Mouse (Mus musculus) kidney, adult 10 weeks (tissue): ENCODE measurements around the gene Ccdc155. TPM values are rescaled to one million over a fixed set of nuclear protein-coding genes. Genes with fewer than 3 reads are reported as not detected.

Experiments
- polyA plus RNA-seq: library from polyadenylated mRNA; stranded (reverse); fragments of 350-450 nt; fragmentation: Illumina TruSeq; extraction: RNeasy Lipid Tissue Mini Kit (QIAGEN cat#74804); gene quantifications from one replicate; pipeline ENCODE4 v1.2.3, GENCODE M21; 2014; ENCODE audit warnings: low read depth, low replicate concordance

The Ccdc155 gene
- polyA plus RNA-seq, result not detected

DNA sequence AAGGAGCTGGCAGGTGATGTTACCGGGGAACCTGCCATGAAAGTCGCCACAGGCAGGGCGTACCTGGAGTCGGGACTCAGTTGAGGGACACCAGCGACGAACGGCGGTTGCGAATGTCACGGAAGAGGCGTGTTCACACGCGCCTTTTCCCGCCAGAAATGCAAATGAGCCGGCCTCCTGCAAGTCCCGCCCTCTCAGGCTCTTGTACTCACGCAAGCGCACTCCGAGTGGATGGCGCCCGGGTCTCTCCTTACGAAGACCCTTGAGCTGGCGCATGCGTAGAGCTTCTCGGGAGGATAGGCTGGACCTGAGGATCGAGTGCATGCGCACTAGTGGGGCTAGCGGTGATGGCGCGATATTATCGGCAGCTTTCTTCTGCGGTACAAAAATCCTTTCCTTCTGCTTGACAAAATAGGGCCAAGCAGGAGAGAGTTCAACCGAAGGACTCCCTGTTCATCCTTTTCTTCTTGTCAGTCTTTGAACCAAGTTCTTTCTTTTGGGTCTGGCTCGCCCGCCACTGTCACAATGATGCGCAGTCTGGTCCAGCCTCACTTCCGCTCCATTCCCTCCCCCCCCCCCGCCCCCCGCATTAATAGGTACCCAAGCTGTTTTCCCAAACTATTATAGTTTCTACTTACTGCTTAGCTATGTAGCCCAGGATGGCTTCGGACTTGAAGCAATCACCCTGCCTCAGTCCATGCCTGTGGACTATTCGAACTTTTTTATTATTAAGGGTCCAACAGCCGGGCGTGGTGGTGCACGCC lies at the start of gene Ccdc155:
Gene Ccdc155, minus strand, starts transcription at position 513 of the 764 bp plus-strand sequence.

DNA sequence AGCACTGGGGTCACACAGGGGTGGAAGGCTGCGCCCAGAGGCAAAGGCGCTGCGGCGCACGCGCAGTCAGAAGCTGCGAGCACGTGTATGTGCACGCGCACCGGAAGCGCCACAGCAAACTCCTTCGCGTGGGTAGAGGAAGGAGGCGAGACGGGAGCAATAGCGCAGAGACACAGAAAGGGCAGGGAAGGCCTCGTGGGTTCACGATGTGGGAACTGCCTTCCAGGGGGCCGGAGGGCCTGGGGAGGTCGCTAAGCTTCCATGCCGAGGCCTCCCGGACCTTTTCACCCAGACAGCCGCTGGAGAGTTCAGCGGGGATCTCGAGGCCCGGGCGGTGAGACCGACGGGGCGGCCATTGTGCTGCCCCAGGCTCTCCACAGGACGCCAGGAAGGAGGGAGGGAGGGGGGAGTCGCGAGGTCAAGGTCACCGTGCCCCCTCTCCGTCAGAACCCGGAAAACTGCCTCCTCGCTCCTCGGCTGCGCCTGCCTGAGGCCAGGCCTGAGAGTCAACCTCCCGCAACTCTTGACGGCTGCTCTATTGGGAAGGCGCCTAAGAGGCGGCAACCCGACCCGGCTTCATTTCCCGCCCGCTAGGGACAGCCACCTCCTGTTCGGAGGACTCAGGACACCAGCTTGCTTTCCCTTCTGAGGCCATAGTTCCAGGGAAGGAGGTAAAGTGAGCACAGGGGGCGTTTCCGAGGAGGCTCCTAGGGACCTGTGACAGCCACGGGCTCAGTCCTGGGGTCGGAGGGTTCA lies 36.1 kb upstream of the Ccdc155 start, which contains the start of gene Slc6a16:
Gene Slc6a16, plus strand, starts transcription at position 453 of the 756 bp plus-strand sequence.

GRCm38 (mm10) chr7:45238723-45239496 lies 34.2 kb upstream of the Ccdc155 start, which contains the start of gene Cd37:
Gene Cd37, minus strand, starts transcription at chr7:45239115.

GRCm38 (mm10) chr7:45215673-45216441 lies 11.2 kb upstream of the Ccdc155 start, which contains the start of gene Tead2:
Gene Tead2, plus strand, starts transcription at chr7:45215753.

DNA sequence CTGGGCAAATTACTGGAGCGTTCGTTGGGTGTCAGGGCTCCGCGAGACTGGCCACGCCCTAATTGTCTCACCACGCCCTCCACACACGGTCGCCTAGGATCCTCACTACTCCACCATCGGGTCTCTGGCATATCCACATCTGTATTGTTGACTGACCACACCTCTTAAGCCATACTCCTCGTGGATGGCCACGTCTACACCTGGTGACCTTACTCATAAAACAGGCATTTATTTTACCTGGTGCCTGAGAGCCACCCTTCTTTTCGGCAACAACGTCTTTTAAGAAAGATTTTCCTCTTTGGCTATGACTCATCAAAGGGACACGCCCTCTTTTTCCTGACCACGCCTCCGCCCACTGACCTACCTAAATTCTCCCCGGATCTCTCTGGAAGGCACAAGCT lies 7.2 kb upstream of the Ccdc155 start, which contains the start of gene Dkkl1:
Gene Dkkl1, minus strand, starts transcription at position 297 of the 401 bp plus-strand sequence.

DNA sequence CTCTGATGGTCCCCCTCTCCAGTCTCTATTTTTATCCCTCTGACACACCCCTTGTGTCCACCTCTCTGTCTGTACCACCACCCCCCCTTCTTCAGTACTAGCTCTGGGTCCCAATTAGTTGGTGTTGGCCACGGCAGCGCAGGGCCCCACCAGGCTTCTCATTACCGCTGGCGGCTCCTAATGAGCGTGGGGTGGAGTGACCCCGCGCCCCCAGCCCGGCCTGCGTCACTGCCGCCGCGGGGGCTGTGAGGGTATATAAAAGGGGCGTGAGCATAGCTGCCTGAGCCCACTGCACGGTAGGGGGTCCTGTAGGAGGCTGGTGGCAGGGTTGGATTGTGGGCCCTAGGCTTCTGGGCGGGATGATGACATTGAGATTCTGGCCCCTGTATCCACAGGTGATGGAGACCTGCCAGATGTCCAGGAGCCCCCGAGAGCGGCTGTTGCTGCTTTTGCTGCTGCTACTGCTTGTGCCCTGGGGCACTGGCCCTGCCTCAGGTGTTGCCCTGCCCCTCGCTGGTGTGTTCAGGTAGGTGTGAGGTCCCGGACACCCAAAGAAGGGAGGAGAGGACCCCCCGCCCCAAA lies 23.7 kb downstream of the Ccdc155 start, which contains the start of gene Pth2:
Gene Pth2, plus strand, starts transcription at position 100 of the 582 bp plus-strand sequence.

DNA sequence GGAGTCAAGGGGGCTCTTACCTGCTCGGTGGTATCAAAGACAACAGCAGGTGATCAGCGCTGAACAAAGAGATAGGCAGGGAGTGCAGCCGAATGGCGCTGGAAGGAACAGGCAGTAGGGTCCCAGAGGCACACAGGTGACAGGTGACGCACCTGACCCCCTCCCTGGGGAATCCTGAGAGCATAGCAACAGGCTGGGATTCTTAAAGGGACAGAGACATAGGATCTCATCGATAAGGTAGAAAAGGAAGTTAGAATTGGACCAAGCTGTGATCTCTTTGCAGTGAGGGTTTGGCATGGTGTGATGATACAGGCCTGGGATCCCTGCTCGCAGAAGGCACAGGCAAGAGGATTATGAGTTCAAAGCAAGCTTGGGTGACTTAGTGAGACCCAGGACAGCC lies 25.2 kb downstream of the Ccdc155 start, which contains the start of gene Gfy:
Gene Gfy, minus strand, starts transcription at position 101 of the 400 bp plus-strand sequence.

GRCm38 (mm10) chr7:45163735-45164490 lies 40.8 kb downstream of the Ccdc155 start, which contains the start of gene Slc17a7:
Gene Slc17a7, plus strand, starts transcription at chr7:45163949.

GRCm38 (mm10) chr7:45154096-45154992 lies 50.3 kb downstream of the Ccdc155 start, which contains the start of the genes Pih1d1 and Aldh16a1:
Gene Pih1d1, plus strand, starts transcription at chr7:45154303.
Gene Aldh16a1, minus strand, starts transcription at chr7:45154584.

DNA sequence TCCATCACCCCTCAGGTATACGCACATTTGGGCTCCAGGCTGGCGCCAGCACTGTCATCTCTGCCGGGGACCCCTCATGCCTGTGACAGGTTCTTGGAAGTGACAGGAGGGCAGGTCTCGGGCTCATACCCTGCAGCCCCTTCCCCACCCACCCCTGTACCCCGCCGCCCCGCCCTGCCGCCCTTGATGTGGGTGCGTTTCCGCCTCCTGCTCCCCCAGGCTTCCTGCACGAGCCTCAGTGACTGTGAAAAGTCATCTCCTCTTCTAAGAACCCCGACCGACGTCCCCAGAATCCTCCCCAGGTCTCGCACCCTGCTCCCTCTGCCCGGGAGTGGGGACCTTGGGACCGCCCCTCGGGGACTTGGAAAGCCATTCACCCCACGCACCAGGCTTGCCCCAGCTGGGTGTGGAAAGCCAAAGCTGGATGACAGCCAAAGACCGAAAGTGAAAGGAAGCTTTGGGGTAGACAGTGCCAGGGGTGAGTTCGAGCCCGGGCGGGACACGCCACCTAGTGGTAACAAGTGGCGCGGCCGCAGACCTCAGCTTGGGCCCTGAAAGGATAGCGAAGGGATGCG lies 68.6 kb downstream of the Ccdc155 start, which contains the start of the genes Gm45713 and Flt3l:
Gene Gm45713, minus strand, starts transcription at position 239 of the 575 bp plus-strand sequence.
Gene Flt3l, minus strand, starts transcription at position 440 of the 575 bp plus-strand sequence.

Other genes with a start within 250 kb of the Ccdc155 start
- not detected for gene Cpt1c, start 230.0 kb downstream of the Ccdc155 start, polyA plus RNA-seq
- 5.7 TPM for gene Prmt1, start 218.3 kb downstream of the Ccdc155 start, polyA plus RNA-seq
- gene Irf3, start 207.2 kb downstream of the Ccdc155 start, polyA plus RNA-seq, result 12.8 TPM
- gene Bcl2l12, start 206.2 kb downstream of the Ccdc155 start, polyA plus RNA-seq, result not detected
- gene Scaf1, start 188.5 kb downstream of the Ccdc155 start, polyA plus RNA-seq, result 2.1 TPM
- 2.3 TPM for gene Rras, start 186.9 kb downstream of the Ccdc155 start, polyA plus RNA-seq
- 0.12 TPM for gene Prr12, start 152.0 kb downstream of the Ccdc155 start, polyA plus RNA-seq
- 4.2 TPM for gene Nosip, start 142.5 kb downstream of the Ccdc155 start, polyA plus RNA-seq
- gene Prrg2, start 142.2 kb downstream of the Ccdc155 start, polyA plus RNA-seq, result 1.7 TPM
- gene Rcn3, start 112.7 kb downstream of the Ccdc155 start, polyA plus RNA-seq, result not detected
- 17.1 TPM for gene Fcgrt, start 101.0 kb downstream of the Ccdc155 start, polyA plus RNA-seq
- 257 TPM for gene Rps11, start 80.5 kb downstream of the Ccdc155 start, polyA plus RNA-seq
- 320 TPM for gene Rpl13a, start 76.1 kb downstream of the Ccdc155 start, polyA plus RNA-seq
- gene Gm45713, start 68.7 kb downstream of the Ccdc155 start, polyA plus RNA-seq, result not detected
- 6.0 TPM for gene Flt3l, start 68.5 kb downstream of the Ccdc155 start, polyA plus RNA-seq
- not detected for gene Pih1d1, start 50.6 kb downstream of the Ccdc155 start, polyA plus RNA-seq
- gene Aldh16a1, start 50.3 kb downstream of the Ccdc155 start, polyA plus RNA-seq, result 2.0 TPM
- not detected for gene Slc17a7, start 40.9 kb downstream of the Ccdc155 start, polyA plus RNA-seq
- gene Gfy, start 25.3 kb downstream of the Ccdc155 start, polyA plus RNA-seq, result not detected
- gene Pth2, start 23.9 kb downstream of the Ccdc155 start, polyA plus RNA-seq, result not detected
- gene Dkkl1, start 7.3 kb upstream of the Ccdc155 start, polyA plus RNA-seq, result not detected
- gene Tead2, start 10.9 kb upstream of the Ccdc155 start, polyA plus RNA-seq, result 0.44 TPM
- not detected for gene Cd37, start 34.2 kb upstream of the Ccdc155 start, polyA plus RNA-seq
- not detected for gene Slc6a16, start 36.2 kb upstream of the Ccdc155 start, polyA plus RNA-seq
- gene Slc6a21, start 72.6 kb upstream of the Ccdc155 start, polyA plus RNA-seq, result not detected
- 0.24 TPM for gene Trpm4, start 128.9 kb upstream of the Ccdc155 start, polyA plus RNA-seq
- gene Hrc, start 130.4 kb upstream of the Ccdc155 start, polyA plus RNA-seq, result not detected
- gene Ppfia3, start 162.1 kb upstream of the Ccdc155 start, polyA plus RNA-seq, result not detected
- gene Lin7b, start 165.7 kb upstream of the Ccdc155 start, polyA plus RNA-seq, result not detected
- gene Snrnp70, start 190.8 kb upstream of the Ccdc155 start, polyA plus RNA-seq, result 40.0 TPM
- not detected for gene Kcna7, start 200.8 kb upstream of the Ccdc155 start, polyA plus RNA-seq
- 0.53 TPM for gene Ntf5, start 208.8 kb upstream of the Ccdc155 start, polyA plus RNA-seq
- gene Lhb, start 215.9 kb upstream of the Ccdc155 start, polyA plus RNA-seq, result not detected
- gene Gys1, start 230.0 kb upstream of the Ccdc155 start, polyA plus RNA-seq, result 5.7 TPM
- gene Ruvbl2, start 233.2 kb upstream of the Ccdc155 start, polyA plus RNA-seq, result 0.36 TPM